Mouse (Mus musculus): ENCODE measurements at regions not wholly inside any gene's neighbourhood (a gene's known extent, or its start where the extent isn't known, plus 50 kb on each side); places are given as distances from the start of the nearest gene placed in this dataset.

GRCm38 (mm10) chr19:52048378-52048978 lies 215.6 kb upstream of the Ins1 start:
- Histone ChIP-seq H3K4me3 (replicated peaks; ENCODE audit: low read length) (no peak overlapping the region), H3K27me3 (ENCODE audit: insufficient read depth, low read length) (no peaks in the 10 kb centered on the region), H3K4me1 (replicated peaks; ENCODE audit: low read depth, low read length) (no peaks in the 10 kb centered on the region), H3K36me3 (ENCODE audit: insufficient read depth, low read length) (no peaks in the 10 kb centered on the region), H3K9me3 (ENCODE audit: low read length) (peaks cover 4% of the 10 kb centered on the region; the same call in 1 of the 2 replicates)
- TF ChIP-seq POU5F1 (IDR thresholded peaks at IDR 0.05; ENCODE audit: borderline replicate concordance, low read length): no peak

GRCm38 (mm10) chr19:52068806-52069205 lies 195.3 kb upstream of the Ins1 start:
- H3K9me3 ChIP-seq (ENCODE audit: low read length): no peaks in the 10 kb centered on the region
- no peaks in the 10 kb centered on the region for H3K4me1 ChIP-seq (replicated peaks; ENCODE audit: low read depth, low read length)
- H3K27me3 ChIP-seq (ENCODE audit: insufficient read depth, low read length): no peaks in the 10 kb centered on the region
- no peak overlapping the region for H3K4me3 ChIP-seq (replicated peaks; ENCODE audit: low read length)
- TF ChIP-seq POU5F1 (IDR thresholded peaks at IDR 0.05; ENCODE audit: borderline replicate concordance, low read length) (no peak), CTCF (conservative IDR thresholded peaks at IDR 0.05; ENCODE audit: low read length) (no peak), NANOG (IDR thresholded peaks at IDR 0.05; ENCODE audit: borderline replicate concordance, low read length) (no peak)
- H3K36me3 ChIP-seq (ENCODE audit: insufficient read depth, low read length): no peaks in the 10 kb centered on the region

GRCm38 (mm10) chr19:52069919-52070528 lies 194.1 kb upstream of the Ins1 start:
- H3K36me3 ChIP-seq (ENCODE audit: insufficient read depth, low read length): no peaks in the 10 kb centered on the region
- no peak for TF ChIP-seq CTCF (conservative IDR thresholded peaks at IDR 0.05; ENCODE audit: low read length)
- TF ChIP-seq POU5F1 (IDR thresholded peaks at IDR 0.05; ENCODE audit: borderline replicate concordance, low read length): no peak
- TF ChIP-seq NANOG (IDR thresholded peaks at IDR 0.05; ENCODE audit: borderline replicate concordance, low read length): no peak
- no peaks in the 10 kb centered on the region for H3K27me3 ChIP-seq (ENCODE audit: insufficient read depth, low read length)
- H3K4me3 ChIP-seq (replicated peaks; ENCODE audit: low read length): no peak overlapping the region
- H3K4me1 ChIP-seq (replicated peaks; ENCODE audit: low read depth, low read length): no peaks in the 10 kb centered on the region
- H3K9me3 ChIP-seq (ENCODE audit: low read length): no peaks in the 10 kb centered on the region

GRCm38 (mm10) chr19:52071234-52071633 lies 192.9 kb upstream of the Ins1 start:
- no peaks in the 10 kb centered on the region for H3K36me3 ChIP-seq (ENCODE audit: insufficient read depth, low read length)
- no peak overlapping the region for H3K4me3 ChIP-seq (replicated peaks; ENCODE audit: low read length)
- no peaks in the 10 kb centered on the region for H3K9me3 ChIP-seq (ENCODE audit: low read length)
- no peaks in the 10 kb centered on the region for H3K27me3 ChIP-seq (ENCODE audit: insufficient read depth, low read length)
- TF ChIP-seq NANOG (IDR thresholded peaks at IDR 0.05; ENCODE audit: borderline replicate concordance, low read length) (no peak), CTCF (conservative IDR thresholded peaks at IDR 0.05; ENCODE audit: low read length) (no peak), POU5F1 (IDR thresholded peaks at IDR 0.05; ENCODE audit: borderline replicate concordance, low read length) (no peak)
- no peaks in the 10 kb centered on the region for H3K4me1 ChIP-seq (replicated peaks; ENCODE audit: low read depth, low read length)

GRCm38 (mm10) chr19:52079020-52079419 lies 185.1 kb upstream of the Ins1 start:
- TF ChIP-seq POU5F1 (IDR thresholded peaks at IDR 0.05; ENCODE audit: borderline replicate concordance, low read length) (no peak), CTCF (conservative IDR thresholded peaks at IDR 0.05; ENCODE audit: low read length) (peak; percentile 23; the same call in 1 of the 2 replicates), NANOG (IDR thresholded peaks at IDR 0.05; ENCODE audit: borderline replicate concordance, low read length) (no peak)
- Histone ChIP-seq H3K9me3 (ENCODE audit: low read length) (no peaks in the 10 kb centered on the region), H3K4me1 (replicated peaks; ENCODE audit: low read depth, low read length) (no peaks in the 10 kb centered on the region), H3K4me3 (replicated peaks; ENCODE audit: low read length) (no peak overlapping the region), H3K27me3 (ENCODE audit: insufficient read depth, low read length) (no peaks in the 10 kb centered on the region), H3K36me3 (ENCODE audit: insufficient read depth, low read length) (no peaks in the 10 kb centered on the region)

GRCm38 (mm10) chr19:52112398-52112797 lies 151.7 kb upstream of the Ins1 start:
- H3K9me3 ChIP-seq (ENCODE audit: low read length): peaks cover 22% of the 10 kb centered on the region
- no peak for TF ChIP-seq CTCF (conservative IDR thresholded peaks at IDR 0.05; ENCODE audit: low read length)
- TF ChIP-seq NANOG (IDR thresholded peaks at IDR 0.05; ENCODE audit: borderline replicate concordance, low read length): no peak
- TF ChIP-seq POU5F1 (IDR thresholded peaks at IDR 0.05; ENCODE audit: borderline replicate concordance, low read length): no peak
- no peaks in the 10 kb centered on the region for H3K27me3 ChIP-seq (ENCODE audit: insufficient read depth, low read length)
- no peaks in the 10 kb centered on the region for H3K36me3 ChIP-seq (ENCODE audit: insufficient read depth, low read length)
- H3K4me3 ChIP-seq (replicated peaks; ENCODE audit: low read length): no peak overlapping the region
- H3K4me1 ChIP-seq (replicated peaks; ENCODE audit: low read depth, low read length): no peaks in the 10 kb centered on the region

Measured in E14TG2a.4 (cell line).